Mouse (Mus musculus): Measurements from ENCODE around the gene Creb3l1.

- TF ChIP-seq CTCF (IDR thresholded peaks at IDR 0.05; ENCODE audit: insufficient read depth, low read length) (no peak), POLR2A (IDR thresholded peaks at IDR 0.05; ENCODE audit: borderline replicate concordance, extremely low read depth, low read depth, low read length) (no peak)
These were observed 3.7 kb upstream of the Creb3l1 start for GRCm38 (mm10) chr2:92027811-92028590.
